Comparison of ENCODE assay signal across 16 mouse cellular contexts in the genomic region with DNA sequence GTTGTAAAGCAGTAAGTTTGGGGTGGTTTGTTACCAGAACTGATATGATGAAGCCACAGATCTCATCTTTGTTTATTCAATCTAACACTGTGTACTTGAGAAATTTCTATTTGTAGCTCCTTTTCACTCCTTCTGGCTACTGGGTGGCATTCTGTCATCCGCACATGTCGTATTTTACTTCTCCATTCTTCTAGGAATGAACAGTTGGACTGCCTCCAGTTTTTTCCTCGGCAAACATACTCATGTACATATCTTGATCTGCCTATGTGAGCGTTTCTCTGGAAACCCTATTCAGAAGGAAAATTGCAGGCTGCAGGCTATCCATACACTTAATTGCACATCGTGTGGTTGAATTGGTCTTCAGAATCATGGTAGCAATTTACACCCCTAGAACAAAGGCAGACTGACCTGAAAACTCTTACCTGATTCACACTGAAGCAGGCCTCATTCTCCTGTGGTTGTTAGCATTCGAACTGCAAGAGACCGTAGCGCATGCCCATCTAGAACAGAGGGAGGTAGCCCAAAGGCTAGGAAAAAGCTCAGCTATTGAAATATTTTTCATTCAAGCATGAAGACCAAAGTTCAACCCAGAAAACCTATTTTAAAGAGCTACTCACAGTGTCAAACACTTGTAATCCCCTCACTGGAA.
DNase-seq lines count a peak whose midpoint lies in the region; ATAC-seq and TF ChIP-seq lines count a peak whose summit lies in the region.
"Had no signal": no experiment of that assay in that cellular context is flagged by ENCODE, and none has a peak within 500 bp of the region (broad histone marks: within the 10 kb centered on the region; RNA-seq: fewer than 3 reads in every experiment).

No protein-coding gene starts in this region.

- no peaks in the 10 kb centered on the region for H3K27me3 ChIP-seq in forebrain, embryonic 12.5 days
- H3K27me3 ChIP-seq in forebrain, postnatal 0 days (ENCODE audit: insufficient read depth, low read length): no peaks in the 10 kb centered on the region
- H3K27me3 ChIP-seq: limb, embryonic 13.5 days; neural tube, embryonic 15.5 days; stomach, embryonic 15.5 days had no signal

- H3K4me2 ChIP-seq in forebrain, embryonic 12.5 days: no peak overlapping the region
- no peak overlapping the region for H3K4me2 ChIP-seq in forebrain, postnatal 0 days (ENCODE audit: low read depth)
- H3K4me2 ChIP-seq: limb, embryonic 13.5 days; neural tube, embryonic 15.5 days; stomach, embryonic 15.5 days had no signal

- no peak overlapping the region for H3K27ac ChIP-seq in forebrain, embryonic 12.5 days
- H3K27ac ChIP-seq in forebrain, postnatal 0 days (ENCODE audit: low read depth, low read length): peak overlapping the region; percentile 74
- H3K27ac ChIP-seq: limb, embryonic 13.5 days; neural tube, embryonic 15.5 days; stomach, embryonic 15.5 days had no signal

- no peaks in the 10 kb centered on the region for H3K4me1 ChIP-seq in forebrain, embryonic 12.5 days
- H3K4me1 ChIP-seq in forebrain, postnatal 0 days (ENCODE audit: insufficient read depth): peaks cover 6% of the 10 kb centered on the region; the same call in 1 of the 2 replicates
- H3K4me1 ChIP-seq: limb, embryonic 13.5 days; stomach, embryonic 15.5 days had no signal

- TF ChIP-seq CTCF in forebrain, postnatal 0 days (IDR thresholded peaks at IDR 0.05; ENCODE audit: low read depth): no peak

- peak; percentile 27 for DNase-seq in left cerebral cortex, adult 11 months (ENCODE audit: low spot score)
- DNase-seq in left cerebral cortex, postnatal 4 days: no peak
- peak; percentile 88 for DNase-seq in forebrain, postnatal 0 days
- DNase-seq in right cerebral cortex, adult 2 months (ENCODE audit: low spot score in 2 of 2): peak; percentile 44 to 68
- DNase-seq in spleen, postnatal 36 days (ENCODE audit: low spot score in 2 of 2): no peak
- DNase-seq in kidney, adult 8-10 months: no peak
- DNase-seq: cerebellum, adult 2 months; embryo, embryonic 11 days; gastrocnemius, postnatal 36 days; kidney, adult 11 months; thymus, postnatal 36 days had no signal

- peak; percentile 77; the same call in 1 of the 2 replicates for ATAC-seq in forebrain, embryonic 12.5 days (ENCODE audit: low FRiP score)
- ATAC-seq in forebrain, postnatal 0 days: peak; percentile 89
- ATAC-seq: CD4-positive, CD25-positive, alpha-beta regulatory T cell, adult 4 months had no signal

- no peaks in the 10 kb centered on the region for H3K36me3 ChIP-seq in forebrain, embryonic 12.5 days (replicated peaks)
- no peaks in the 10 kb centered on the region for H3K36me3 ChIP-seq in forebrain, postnatal 0 days (ENCODE audit: insufficient read depth)
- H3K36me3 ChIP-seq: limb, embryonic 13.5 days; neural tube, embryonic 15.5 days; stomach, embryonic 15.5 days had no signal

- H3K9me3 ChIP-seq in forebrain, embryonic 12.5 days: no peaks in the 10 kb centered on the region
- no peaks in the 10 kb centered on the region for H3K9me3 ChIP-seq in forebrain, postnatal 0 days (ENCODE audit: low read length)
- H3K9me3 ChIP-seq: limb, embryonic 13.5 days; neural tube, embryonic 15.5 days; stomach, embryonic 15.5 days had no signal

- 46% methylated on average over 8 of the region's 8 CpGs for WGBS in forebrain, embryonic 12.5 days
- WGBS in forebrain, postnatal 0 days: 24% methylated on average over 8 of the region's 8 CpGs

- no peak overlapping the region for H3K4me3 ChIP-seq in forebrain, embryonic 12.5 days (replicated peaks)
- no peak overlapping the region for H3K4me3 ChIP-seq in forebrain, postnatal 0 days (ENCODE audit: low read depth, low read length)
- H3K4me3 ChIP-seq: limb, embryonic 13.5 days; neural tube, embryonic 15.5 days; stomach, embryonic 15.5 days had no signal

- no peak overlapping the region for H3K9ac ChIP-seq in forebrain, embryonic 12.5 days
- H3K9ac ChIP-seq in forebrain, postnatal 0 days: no peak overlapping the region
- H3K9ac ChIP-seq: limb, embryonic 13.5 days; neural tube, embryonic 15.5 days; stomach, embryonic 15.5 days had no signal

- intact Hi-C loops in left cerebral cortex, postnatal 4 days (cut with DNase I): no loop called here

Comparison
In these comparisons a context has a peak if more than half of its experiments do, and no peak if none do; other contexts are left out.
1. DNase-seq: peak in left cerebral cortex, adult 11 months (single experiment), forebrain, postnatal 0 days (single experiment) and right cerebral cortex, adult 2 months (2 of 2); none in left cerebral cortex, postnatal 4 days (single experiment), spleen, postnatal 36 days (0 of 2) and kidney, adult 8-10 months (0 of 2).